Mouse (Mus musculus): Measurements from ENCODE around the gene Riox2. TPM values are rescaled to one million over a fixed set of nuclear protein-coding genes. Genes with fewer than 3 reads are reported as not detected.

Riox2 gene
- total RNA-seq, 1 experiment = 34.6 TPM

DNA sequence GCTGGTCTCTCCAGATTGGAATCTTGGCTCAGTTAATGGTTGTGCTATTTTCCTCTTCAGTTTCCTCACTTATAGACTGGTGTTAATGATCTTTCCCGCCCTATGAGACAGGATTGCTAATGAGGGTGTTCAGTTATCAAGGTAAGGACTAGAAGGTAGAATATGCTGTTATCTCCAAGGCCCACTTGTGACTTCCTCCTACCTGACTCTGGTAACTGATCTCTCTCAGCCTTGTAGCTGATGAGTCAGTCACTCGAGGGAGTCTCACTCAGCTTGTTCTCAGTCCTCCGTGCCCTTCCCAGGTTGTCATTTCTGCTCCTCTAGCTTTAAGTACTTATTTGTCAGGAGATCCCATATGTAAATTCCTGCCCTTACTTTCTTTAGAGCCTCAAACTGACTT lies 6.4 kb downstream of the Riox2 start:
- TF ChIP-seq ZNF384 (IDR thresholded peaks at IDR 0.05; ENCODE audit: low read depth, low read length) (no peak), HCFC1 (IDR thresholded peaks at IDR 0.05; ENCODE audit: borderline replicate concordance, insufficient read depth, low read length) (no peak), ZC3H11A (IDR thresholded peaks at IDR 0.05; ENCODE audit: borderline replicate concordance, low read depth, low read length) (no peak), CHD2 (IDR thresholded peaks at IDR 0.05; ENCODE audit: low read depth, low read length) (no peak), MAFK (IDR thresholded peaks at IDR 0.05; ENCODE audit: insufficient read depth, low read depth, low read length) (no peak)
- no peak overlapping the region for H3K4me3 ChIP-seq (ENCODE audit: insufficient read depth in 1 of 2, low read depth in 1 of 2, low read length in 2 of 2, poor library complexity in 1 of 2, severe bottlenecking in 1 of 2)

DNA sequence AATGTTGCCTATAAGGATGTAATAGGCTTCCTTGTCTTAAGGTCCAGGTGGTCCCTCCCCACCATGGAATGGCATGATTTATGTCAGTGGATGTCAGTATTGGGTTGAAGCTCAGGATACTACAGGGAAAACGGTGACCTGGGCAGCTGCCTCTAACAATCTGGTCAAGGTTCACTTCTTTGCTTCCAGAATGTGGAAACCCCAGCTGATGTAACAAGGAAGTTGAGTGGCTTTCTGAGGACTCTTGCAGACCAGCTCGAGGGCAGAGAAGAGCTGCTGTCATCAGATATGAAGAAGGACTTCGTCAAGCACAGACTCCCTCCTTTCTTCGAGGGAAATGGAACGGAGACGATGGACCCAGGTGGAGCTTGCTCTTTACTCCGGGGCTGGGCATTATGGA lies 15.7 kb downstream of the Riox2 start:
- no peak for DNase-seq (ENCODE audit: low read depth, low spot score)
- H3K9me3 ChIP-seq (ENCODE audit: control insufficient read depth, insufficient read depth, low read depth, low read length) = no peaks in the 10 kb centered on the region
- no peaks in the 10 kb centered on the region for H3K4me1 ChIP-seq (ENCODE audit: control insufficient read depth in 2 of 2, insufficient read depth in 2 of 2, low read length in 2 of 2, poor library complexity in 1 of 2)
- no peak overlapping the region for H3K27ac ChIP-seq (ENCODE audit: insufficient read depth, low read depth, low read length, poor library complexity, severe bottlenecking)
- in situ Hi-C loops (cut with MboI; ENCODE audit: low sequenced_read_pairs in 2 of 2, unreplicated experiment in 2 of 2) = no loop called here
- no peak overlapping the region for H3K9ac ChIP-seq (ENCODE audit: insufficient read depth, low read depth, low read length, poor library complexity, severe bottlenecking)
- TF ChIP-seq HCFC1 (IDR thresholded peaks at IDR 0.05; ENCODE audit: borderline replicate concordance, insufficient read depth, low read length) (no peak), ZC3H11A (IDR thresholded peaks at IDR 0.05; ENCODE audit: borderline replicate concordance, low read depth, low read length) (no peak), CHD2 (IDR thresholded peaks at IDR 0.05; ENCODE audit: low read depth, low read length) (no peak), ZNF384 (IDR thresholded peaks at IDR 0.05; ENCODE audit: low read depth, low read length) (no peak), MAFK (IDR thresholded peaks at IDR 0.05; ENCODE audit: insufficient read depth, low read depth, low read length) (no peak)
- H3K4me3 ChIP-seq (ENCODE audit: insufficient read depth in 1 of 2, low read depth in 1 of 2, low read length in 2 of 2, poor library complexity in 1 of 2, severe bottlenecking in 1 of 2) = no peak overlapping the region
- peaks cover 46% of the 10 kb centered on the region for H3K36me3 ChIP-seq (ENCODE audit: control insufficient read depth, insufficient read depth, low read length, poor library complexity, severe bottlenecking)

More for the DNA sequence above, 6.4 kb downstream of the Riox2 start:
- no peaks in the 10 kb centered on the region for H3K9me3 ChIP-seq (ENCODE audit: control insufficient read depth, insufficient read depth, low read depth, low read length)
- no peak overlapping the region for H3K9ac ChIP-seq (ENCODE audit: insufficient read depth, low read depth, low read length, poor library complexity, severe bottlenecking)
- H3K27ac ChIP-seq (ENCODE audit: insufficient read depth, low read depth, low read length, poor library complexity, severe bottlenecking) = no peak overlapping the region
- peaks cover 32% of the 10 kb centered on the region for H3K36me3 ChIP-seq (ENCODE audit: control insufficient read depth, insufficient read depth, low read length, poor library complexity, severe bottlenecking)
- H3K4me1 ChIP-seq (ENCODE audit: control insufficient read depth in 2 of 2, insufficient read depth in 2 of 2, low read length in 2 of 2, poor library complexity in 1 of 2) = no peaks in the 10 kb centered on the region; a peak in 1 of 4 replicates
- in situ Hi-C loops (cut with MboI; ENCODE audit: low sequenced_read_pairs in 2 of 2, unreplicated experiment in 2 of 2) = loop anchor here (5.0 to 10.0 kb wide), 2 partner anchors 137 to 139 kb away; no protein-coding TSS in a partner anchor
- no peak for DNase-seq (ENCODE audit: low read depth, low spot score)

DNA sequence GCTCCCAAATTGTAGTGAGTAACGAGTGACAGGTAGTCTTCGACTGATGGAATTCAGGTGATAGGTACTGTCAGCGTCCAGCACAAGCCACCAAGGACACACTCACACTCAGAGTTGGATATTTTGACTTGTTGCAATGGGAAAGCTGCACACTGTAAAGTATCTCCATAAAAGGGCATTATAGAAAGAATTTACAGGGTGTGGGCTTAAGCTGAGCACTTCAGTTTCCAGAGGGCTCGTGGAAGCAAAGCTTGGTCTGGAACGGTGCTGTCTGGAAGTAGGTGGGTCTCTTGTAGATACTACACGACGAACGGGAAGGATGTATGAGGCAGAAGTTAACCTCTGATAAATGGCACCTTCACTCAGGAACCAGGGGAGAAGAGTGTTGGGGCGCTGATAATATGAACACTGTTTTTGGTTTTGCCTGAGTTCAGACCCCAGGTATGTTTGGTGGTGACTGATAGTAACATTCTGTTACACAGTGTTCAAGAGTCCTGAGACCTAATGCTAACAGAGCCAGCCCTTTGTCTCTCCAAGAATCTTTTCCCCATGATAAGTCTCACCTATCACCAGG lies 16.5 kb downstream of the Riox2 start:
- no peak overlapping the region for H3K4me3 ChIP-seq (ENCODE audit: insufficient read depth in 1 of 2, low read depth in 1 of 2, low read length in 2 of 2, poor library complexity in 1 of 2, severe bottlenecking in 1 of 2)
- TF ChIP-seq MAFK (IDR thresholded peaks at IDR 0.05; ENCODE audit: insufficient read depth, low read depth, low read length) (no peak), HCFC1 (IDR thresholded peaks at IDR 0.05; ENCODE audit: borderline replicate concordance, insufficient read depth, low read length) (no peak), CHD2 (IDR thresholded peaks at IDR 0.05; ENCODE audit: low read depth, low read length) (no peak)
- no peak overlapping the region for H3K9ac ChIP-seq (ENCODE audit: insufficient read depth, low read depth, low read length, poor library complexity, severe bottlenecking)
- peaks cover 0 to under 1% of the 10 kb centered on the region in 2 experiments; a peak in 2 of 4 replicates for H3K4me1 ChIP-seq (ENCODE audit: control insufficient read depth in 2 of 2, insufficient read depth in 2 of 2, low read length in 2 of 2, poor library complexity in 1 of 2)
- H3K9me3 ChIP-seq (ENCODE audit: control insufficient read depth, insufficient read depth, low read depth, low read length) = no peaks in the 10 kb centered on the region
- no peak overlapping the region for H3K27ac ChIP-seq (ENCODE audit: insufficient read depth, low read depth, low read length, poor library complexity, severe bottlenecking)
- peaks cover 46% of the 10 kb centered on the region for H3K36me3 ChIP-seq (ENCODE audit: control insufficient read depth, insufficient read depth, low read length, poor library complexity, severe bottlenecking)
- no peak for DNase-seq (ENCODE audit: low read depth, low spot score)
- in situ Hi-C loops (cut with MboI; ENCODE audit: low sequenced_read_pairs in 2 of 2, unreplicated experiment in 2 of 2) = no loop called here

DNA sequence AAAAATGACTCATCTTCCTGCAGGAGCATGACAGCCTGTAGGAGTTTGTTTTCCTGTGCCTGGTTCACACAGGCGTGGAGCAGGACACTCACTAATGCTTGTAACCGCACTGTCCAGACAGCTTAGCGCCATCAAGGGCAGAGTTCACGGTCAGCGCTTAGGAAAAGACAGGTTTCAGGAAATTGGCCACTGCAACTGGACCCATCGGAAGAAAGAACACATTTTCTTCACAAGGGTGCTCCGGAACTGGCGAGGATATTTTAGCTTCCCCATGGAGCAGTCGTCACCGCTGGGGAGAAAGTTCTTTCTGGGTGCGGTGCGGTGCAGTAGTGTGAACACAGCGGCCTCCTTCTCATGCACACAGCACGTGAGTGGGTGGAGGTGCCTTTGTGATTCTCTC lies 21.6 kb downstream of the Riox2 start:
- TF ChIP-seq HCFC1 (IDR thresholded peaks at IDR 0.05; ENCODE audit: borderline replicate concordance, insufficient read depth, low read length) = no peak
- no peak for TF ChIP-seq MAFK (IDR thresholded peaks at IDR 0.05; ENCODE audit: insufficient read depth, low read depth, low read length)
- TF ChIP-seq ZNF384 (IDR thresholded peaks at IDR 0.05; ENCODE audit: low read depth, low read length) = no peak
- TF ChIP-seq ZC3H11A (IDR thresholded peaks at IDR 0.05; ENCODE audit: borderline replicate concordance, low read depth, low read length) = no peak
- no peak for TF ChIP-seq CHD2 (IDR thresholded peaks at IDR 0.05; ENCODE audit: low read depth, low read length)
- Histone ChIP-seq H3K4me1 (ENCODE audit: control insufficient read depth in 2 of 2, insufficient read depth in 2 of 2, low read length in 2 of 2, poor library complexity in 1 of 2) (peaks cover 0 to 4% of the 10 kb centered on the region in 2 experiments; a peak in 2 of 4 replicates), H3K9ac (ENCODE audit: insufficient read depth, low read depth, low read length, poor library complexity, severe bottlenecking) (peak overlapping the region; percentile 35; the same call in 1 of the 2 replicates), H3K4me3 (ENCODE audit: insufficient read depth in 1 of 2, low read depth in 1 of 2, low read length in 2 of 2, poor library complexity in 1 of 2, severe bottlenecking in 1 of 2) (no peak overlapping the region), H3K9me3 (ENCODE audit: control insufficient read depth, insufficient read depth, low read depth, low read length) (no peaks in the 10 kb centered on the region), H3K27ac (ENCODE audit: insufficient read depth, low read depth, low read length, poor library complexity, severe bottlenecking) (peak overlapping the region; percentile 35; the same call in 1 of the 2 replicates), H3K36me3 (ENCODE audit: control insufficient read depth, insufficient read depth, low read length, poor library complexity, severe bottlenecking) (peaks cover 29% of the 10 kb centered on the region)
- in situ Hi-C loops (cut with MboI; ENCODE audit: low sequenced_read_pairs in 2 of 2, unreplicated experiment in 2 of 2) = no loop called here
- DNase-seq (ENCODE audit: low read depth, low spot score) = no peak

Measured in ES-E14 (cell line).